Mouse (Mus musculus) E14TG2a.4 (cell line): Measurements from ENCODE around the gene Pdzd2.

Source experiments
- H3K27me3 ChIP-seq: 2 replicates; pipeline ENCODE4 v1.6.1; 2014; ENCODE audit warnings: low read length, control low read depth; ENCODE audit not compliant: insufficient read depth
- H3K36me3 ChIP-seq: 2 replicates; pipeline ENCODE4 v1.6.1; 2014; ENCODE audit warnings: low read length, control low read depth; ENCODE audit not compliant: insufficient read depth
- H3K4me1 ChIP-seq: replicated peaks from 2 replicates; pipeline ENCODE4 v1.6.1; 2014; ENCODE audit warnings: low read depth, low read length, control low read depth
- H3K4me3 ChIP-seq: replicated peaks from 2 replicates; pipeline ENCODE4 v1.5.1; 2014; ENCODE audit warnings: mild to moderate bottlenecking, low read length
- H3K9me3 ChIP-seq: 2 replicates; pipeline ENCODE4 v1.6.1; 2014; ENCODE audit warnings: low read length, control low read depth
- CTCF ChIP-seq: conservative IDR thresholded peaks from 2 replicates; pipeline ENCODE4 v1.5.1; 2014; ENCODE audit warnings: low read length
- NANOG ChIP-seq: IDR thresholded peaks from 2 replicates; pipeline ENCODE4 v1.6.1; 2014; ENCODE audit warnings: borderline replicate concordance, low read length, mixed read lengths
- POU5F1 ChIP-seq: IDR thresholded peaks from 2 replicates; pipeline ENCODE4 v1.6.1; 2014; ENCODE audit warnings: low read length, borderline replicate concordance

Pdzd2 gene

DNA sequence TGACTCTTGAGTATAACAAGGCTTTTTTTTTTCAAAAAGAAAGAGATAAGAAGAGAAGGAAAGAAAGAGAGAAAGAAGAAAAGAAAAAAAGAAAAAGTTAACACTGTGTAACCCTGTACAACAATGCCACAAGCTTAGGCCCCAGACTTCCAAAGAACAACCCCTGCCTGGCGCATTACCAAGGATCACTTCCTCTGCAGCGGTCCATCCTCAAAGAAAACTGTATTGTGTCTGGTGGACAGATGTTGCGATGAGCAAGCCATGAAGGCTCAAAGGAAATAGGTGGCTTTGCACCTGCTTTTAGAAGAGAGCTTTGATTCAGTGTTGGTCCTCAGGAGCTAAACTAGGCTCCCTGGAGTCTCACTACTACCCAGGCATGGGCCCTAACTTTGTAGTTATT, 89.5 kb downstream of the Pdzd2 start:
- H3K4me3 ChIP-seq, result no peak overlapping the region
- TF ChIP-seq CTCF (no peak), NANOG (no peak), POU5F1 (no peak)
- peaks cover 46% of the 10 kb centered on the region for H3K4me1 ChIP-seq
- peaks cover 16% of the 10 kb centered on the region for H3K9me3 ChIP-seq
- no peaks in the 10 kb centered on the region for H3K27me3 ChIP-seq
- no peaks in the 10 kb centered on the region for H3K36me3 ChIP-seq

- TF ChIP-seq NANOG, result no peak
- TF ChIP-seq CTCF, result no peak
- TF ChIP-seq POU5F1, result no peak
- Histone ChIP-seq H3K9me3 (peaks cover 10% of the 10 kb centered on the region), H3K27me3 (no peaks in the 10 kb centered on the region), H3K4me1 (peaks cover 41% of the 10 kb centered on the region), H3K36me3 (no peaks in the 10 kb centered on the region), H3K4me3 (no peak overlapping the region)
These were observed 90.0 kb downstream of the Pdzd2 start for GRCm38 (mm10) chr15:12649674-12650073.

DNA sequence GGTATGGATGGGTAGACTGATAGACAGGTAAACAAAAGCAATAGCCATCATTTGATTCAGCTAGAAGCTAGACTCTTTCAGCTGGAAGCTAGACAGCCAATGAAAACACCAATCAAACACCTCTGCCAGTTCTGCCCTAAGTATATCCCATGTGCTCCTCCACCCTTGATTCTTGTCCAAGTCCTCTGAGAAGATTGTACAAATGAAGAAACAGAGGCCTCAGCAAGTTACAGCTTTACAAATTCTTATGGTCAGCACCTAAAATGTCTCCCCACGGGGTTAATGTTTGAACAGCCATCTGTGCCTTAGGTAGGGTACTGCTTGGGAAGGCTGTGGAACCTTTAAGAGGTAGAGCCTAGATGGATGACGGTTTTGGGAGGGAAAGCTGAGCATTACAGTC, 90.6 kb downstream of the Pdzd2 start:
- peaks cover 6% of the 10 kb centered on the region for H3K9me3 ChIP-seq
- no peak for TF ChIP-seq CTCF
- no peak for TF ChIP-seq NANOG
- TF ChIP-seq POU5F1, result no peak
- no peaks in the 10 kb centered on the region for H3K36me3 ChIP-seq
- H3K4me1 ChIP-seq, result peaks cover 37% of the 10 kb centered on the region
- no peaks in the 10 kb centered on the region for H3K27me3 ChIP-seq
- no peak overlapping the region for H3K4me3 ChIP-seq

DNA sequence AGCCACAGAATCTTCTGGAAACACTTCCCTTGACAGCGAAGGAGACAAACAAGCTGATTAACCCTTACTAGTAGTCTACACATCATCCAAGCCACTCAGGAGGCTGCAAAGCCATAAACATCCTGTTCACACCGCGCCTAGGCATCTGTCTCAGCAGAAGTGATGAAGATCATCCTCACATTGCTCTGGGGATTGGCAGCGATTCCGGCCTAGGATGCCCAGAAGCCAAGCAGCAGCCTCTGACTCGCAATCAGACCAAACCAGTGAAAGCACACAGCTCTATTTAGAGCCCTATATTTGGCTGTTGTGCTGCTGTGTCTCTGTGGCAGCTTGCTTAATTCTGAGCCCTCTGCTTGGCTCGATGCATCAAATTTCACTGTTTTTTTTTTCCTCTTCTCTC, 99.0 kb downstream of the Pdzd2 start:
- Histone ChIP-seq H3K27me3 (peaks cover 5% of the 10 kb centered on the region; the same call in 1 of the 2 replicates), H3K4me3 (no peak overlapping the region), H3K36me3 (no peaks in the 10 kb centered on the region), H3K4me1 (no peaks in the 10 kb centered on the region), H3K9me3 (no peaks in the 10 kb centered on the region)
- TF ChIP-seq POU5F1 (no peak), NANOG (no peak), CTCF (no peak)

DNA sequence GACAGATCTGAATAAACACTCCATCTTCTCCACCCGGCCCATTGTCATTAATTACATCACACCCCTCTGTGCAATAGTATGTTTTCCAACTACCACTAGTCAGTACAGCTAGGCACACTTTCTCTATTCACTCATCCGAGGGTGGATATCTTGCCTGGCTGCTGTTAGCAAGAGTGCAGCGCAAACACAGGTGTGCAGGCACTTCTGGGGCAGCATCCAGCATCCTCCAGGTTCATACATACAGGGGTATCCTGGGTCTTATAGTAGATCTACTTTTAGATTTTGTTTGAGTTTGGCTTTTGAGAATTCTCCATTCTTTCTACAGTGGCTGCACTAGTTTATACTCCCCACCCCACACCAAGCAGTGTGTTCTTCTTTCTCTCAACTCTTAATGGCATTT, 99.9 kb downstream of the Pdzd2 start:
- no peaks in the 10 kb centered on the region for H3K36me3 ChIP-seq
- no peak overlapping the region for H3K4me3 ChIP-seq
- TF ChIP-seq POU5F1 (no peak), CTCF (no peak), NANOG (no peak)
- H3K27me3 ChIP-seq, result peaks cover 5% of the 10 kb centered on the region; the same call in 1 of the 2 replicates
- no peaks in the 10 kb centered on the region for H3K4me1 ChIP-seq
- no peaks in the 10 kb centered on the region for H3K9me3 ChIP-seq

- TF ChIP-seq NANOG, result no peak
- no peak for TF ChIP-seq CTCF
- no peak for TF ChIP-seq POU5F1
- Histone ChIP-seq H3K4me1 (no peaks in the 10 kb centered on the region), H3K36me3 (no peaks in the 10 kb centered on the region), H3K27me3 (peaks cover 5% of the 10 kb centered on the region; the same call in 1 of the 2 replicates), H3K9me3 (no peaks in the 10 kb centered on the region), H3K4me3 (no peak overlapping the region)
These were observed 100.5 kb downstream of the Pdzd2 start for GRCm38 (mm10) chr15:12639181-12639580.

- Histone ChIP-seq H3K4me1 (no peaks in the 10 kb centered on the region), H3K36me3 (no peaks in the 10 kb centered on the region), H3K9me3 (no peaks in the 10 kb centered on the region), H3K4me3 (no peak overlapping the region), H3K27me3 (peaks cover 5% of the 10 kb centered on the region; the same call in 1 of the 2 replicates)
- no peak for TF ChIP-seq NANOG
- TF ChIP-seq CTCF, result no peak
- no peak for TF ChIP-seq POU5F1
These were observed 101.2 kb downstream of the Pdzd2 start for GRCm38 (mm10) chr15:12638370-12639030.

DNA sequence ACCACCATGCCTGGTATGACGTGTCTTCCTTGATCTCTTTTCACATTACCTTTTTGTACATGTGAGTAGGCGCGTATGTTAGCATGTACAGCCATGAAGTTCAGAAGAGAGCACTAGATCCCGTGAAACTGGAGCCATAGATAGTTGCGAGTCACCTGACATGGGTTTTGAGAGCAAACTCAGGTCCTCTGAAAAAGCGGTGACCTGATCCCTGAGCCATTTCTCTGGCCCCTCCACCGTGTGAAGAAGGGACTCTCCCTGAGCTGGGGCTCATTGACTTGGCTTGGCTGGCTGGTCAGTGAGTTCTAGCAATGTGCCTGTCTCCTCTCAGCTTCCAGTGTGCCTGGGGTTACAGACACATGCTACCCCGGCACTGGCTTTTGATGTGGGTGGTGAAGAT, 102.2 kb downstream of the Pdzd2 start:
- H3K4me3 ChIP-seq, result no peak overlapping the region
- no peak for TF ChIP-seq CTCF
- no peak for TF ChIP-seq POU5F1
- TF ChIP-seq NANOG, result no peak

DNA sequence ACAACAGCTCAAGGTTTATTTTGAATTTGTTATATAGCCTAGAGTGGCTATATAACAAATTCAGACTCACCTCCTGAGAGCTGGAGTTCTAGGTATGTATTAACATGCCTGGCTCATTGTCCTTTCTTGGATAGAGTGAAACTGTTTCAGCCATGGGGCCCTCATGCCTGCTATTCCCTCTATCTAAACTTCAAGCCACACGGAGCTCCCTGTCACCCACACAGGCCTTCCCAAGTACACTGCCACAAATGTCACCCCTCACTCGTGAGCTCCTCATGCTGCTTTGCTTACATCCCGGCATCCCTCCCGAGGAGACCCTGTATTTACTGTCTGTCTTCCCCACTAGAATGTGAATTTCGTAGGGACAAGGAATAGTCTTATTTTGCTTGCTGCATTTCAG, 103.3 kb downstream of the Pdzd2 start:
- no peaks in the 10 kb centered on the region for H3K36me3 ChIP-seq
- TF ChIP-seq NANOG, result no peak
- no peak for TF ChIP-seq POU5F1
- TF ChIP-seq CTCF, result no peak
- H3K27me3 ChIP-seq, result peaks cover 5% of the 10 kb centered on the region; the same call in 1 of the 2 replicates
- H3K4me3 ChIP-seq, result no peak overlapping the region
- peaks cover 8% of the 10 kb centered on the region for H3K4me1 ChIP-seq
- no peaks in the 10 kb centered on the region for H3K9me3 ChIP-seq

More for the DNA sequence above, 102.2 kb downstream of the Pdzd2 start:
- Histone ChIP-seq H3K9me3 (no peaks in the 10 kb centered on the region), H3K4me1 (peaks cover 2% of the 10 kb centered on the region; the same call in 1 of the 2 replicates), H3K36me3 (no peaks in the 10 kb centered on the region), H3K27me3 (peaks cover 5% of the 10 kb centered on the region; the same call in 1 of the 2 replicates)
